Mouse (Mus musculus) gastrocnemius, adult 18-20 months (tissue): ENCODE measurements at regions not wholly inside any gene's neighbourhood (a gene's known extent, or its start where the extent isn't known, plus 50 kb on each side); places are given as distances from the start of the nearest gene placed in this dataset.

Experiments used
- DNase-seq: peaks from one replicate; pipeline ENCODE4 v3.0.0; 2021; ENCODE audit warnings: low spot score

DNA sequence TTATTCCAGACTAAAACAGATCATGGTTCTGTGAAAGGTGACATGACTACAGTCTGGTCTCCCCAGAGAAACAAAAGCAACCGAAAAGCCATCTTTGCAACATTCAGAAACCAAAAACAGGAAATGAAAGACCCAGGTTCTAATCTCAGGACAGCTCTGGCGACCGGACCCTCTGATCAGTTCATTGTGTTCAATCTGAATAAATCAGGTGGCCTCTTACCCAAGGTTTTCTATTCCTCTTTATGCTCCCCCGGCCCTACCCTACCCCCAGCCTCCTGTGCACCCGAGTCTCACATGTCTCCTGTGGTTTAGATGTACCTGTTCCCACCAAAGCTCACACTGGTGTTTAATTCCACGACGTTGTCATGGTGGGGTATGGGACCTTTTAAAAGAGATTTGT, 238.6 kb upstream of the Jmjd1c start:
- no peak for DNase-seq

GRCm38 (mm10) chr10:66861421-66861820, 234.5 kb upstream of the Jmjd1c start:
- no peak for DNase-seq

- no peak for DNase-seq
These were observed 231.6 kb upstream of the Jmjd1c start for GRCm38 (mm10) chr10:66864161-66864862.

DNA sequence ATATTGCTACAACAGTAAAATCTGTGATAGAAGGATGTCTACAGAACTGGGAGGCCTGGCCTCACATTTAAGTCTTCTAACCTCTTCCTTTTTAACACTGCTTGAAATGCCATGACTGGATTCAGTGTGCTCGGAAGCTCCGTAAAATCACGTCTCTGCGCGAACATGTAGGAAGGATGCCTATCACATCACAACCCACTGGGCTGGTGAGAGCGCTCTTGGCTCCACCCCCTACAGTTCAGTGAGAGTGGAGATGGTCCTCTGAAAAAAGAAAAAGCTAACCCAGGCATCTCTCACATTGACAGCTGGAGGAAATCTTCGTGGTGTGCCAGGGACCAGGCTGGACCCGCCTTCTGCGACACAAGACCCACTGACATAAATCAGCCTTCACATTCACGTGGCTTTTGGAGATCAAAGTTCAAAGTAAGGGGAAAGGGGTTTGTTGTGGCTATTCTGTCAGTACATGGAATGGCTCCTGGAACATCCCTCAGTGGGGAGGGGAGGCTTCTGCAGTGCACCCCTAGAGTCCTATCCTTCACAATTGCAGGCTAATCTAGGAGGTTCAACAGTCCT, 230.8 kb upstream of the Jmjd1c start:
- DNase-seq = no peak

DNA sequence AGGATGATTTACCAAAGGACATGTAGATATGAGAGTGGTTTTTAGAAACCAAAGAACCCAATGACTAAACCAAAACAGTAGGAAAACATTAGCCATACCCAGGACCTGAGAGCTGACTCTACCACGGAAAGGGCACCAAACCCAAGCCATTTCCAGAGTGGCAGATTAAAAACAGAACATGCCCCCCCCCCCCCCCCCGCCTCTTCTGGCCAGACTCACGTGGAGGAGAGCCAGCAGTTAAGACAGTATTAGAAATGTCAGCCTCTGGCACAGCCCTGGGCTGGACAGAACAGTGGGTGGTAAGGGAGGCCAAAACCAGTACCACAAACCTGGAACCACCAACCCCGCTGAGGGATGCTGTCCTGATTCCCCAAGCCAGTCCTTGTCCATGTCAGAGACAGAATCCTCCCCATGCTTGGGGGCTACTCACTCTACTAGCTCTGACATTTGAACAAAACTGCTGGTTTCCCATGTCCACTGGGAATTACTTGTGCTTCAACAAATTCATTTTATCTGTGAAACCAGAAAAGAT, 224.7 kb upstream of the Jmjd1c start:
- DNase-seq = no peak

- peak; percentile 12 for DNase-seq
These were observed 224.3 kb upstream of the Jmjd1c start for GRCm38 (mm10) chr10:66871673-66872072.

- DNase-seq = peak; percentile 36
These were observed 222.5 kb upstream of the Jmjd1c start for GRCm38 (mm10) chr10:66873468-66873867.

- peak; percentile 23 for DNase-seq
These were observed 216.9 kb upstream of the Jmjd1c start for GRCm38 (mm10) chr10:66879071-66879470.

DNA sequence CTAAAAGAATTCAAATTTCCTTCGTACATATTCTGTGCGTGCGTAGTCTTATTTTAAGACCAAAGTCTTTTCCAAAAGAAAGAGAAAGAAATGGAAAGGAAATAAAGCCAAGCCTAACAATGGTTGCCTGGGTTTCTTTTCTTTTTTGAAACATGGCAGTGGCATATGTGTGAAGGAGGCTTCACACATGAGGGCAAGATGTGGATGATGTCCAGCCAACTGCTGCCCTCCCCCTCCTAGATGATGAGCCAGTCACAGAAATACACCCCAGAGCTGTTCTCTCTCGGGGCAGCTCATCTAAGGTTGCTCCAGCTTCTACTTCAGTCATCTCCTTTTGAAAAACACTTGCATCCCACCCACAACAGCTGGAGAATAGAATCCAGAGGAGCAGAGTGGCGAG, 213.1 kb upstream of the Jmjd1c start:
- DNase-seq = no peak

DNA sequence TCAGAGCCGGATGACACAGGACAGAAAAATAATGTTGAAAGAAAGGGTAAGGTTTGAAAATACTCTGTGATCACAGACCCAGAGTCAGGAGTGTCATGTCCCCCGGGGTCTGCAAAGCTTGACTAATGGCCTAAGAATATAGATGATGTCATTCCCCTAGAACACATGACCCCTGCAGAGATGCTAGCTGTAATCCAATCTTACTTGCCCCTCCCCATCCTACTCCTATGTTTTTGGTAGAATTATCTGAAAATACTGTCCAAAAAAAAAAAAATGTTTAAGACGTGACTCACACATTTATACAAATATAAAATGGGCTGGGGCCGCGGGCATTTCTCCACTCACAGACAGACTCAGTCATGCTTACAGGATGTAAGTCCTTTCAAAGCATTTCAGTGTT, 210.3 kb upstream of the Jmjd1c start:
- no peak for DNase-seq

- DNase-seq = no peak
These were observed 206.0 kb upstream of the Jmjd1c start for GRCm38 (mm10) chr10:66889786-66890555.

DNA sequence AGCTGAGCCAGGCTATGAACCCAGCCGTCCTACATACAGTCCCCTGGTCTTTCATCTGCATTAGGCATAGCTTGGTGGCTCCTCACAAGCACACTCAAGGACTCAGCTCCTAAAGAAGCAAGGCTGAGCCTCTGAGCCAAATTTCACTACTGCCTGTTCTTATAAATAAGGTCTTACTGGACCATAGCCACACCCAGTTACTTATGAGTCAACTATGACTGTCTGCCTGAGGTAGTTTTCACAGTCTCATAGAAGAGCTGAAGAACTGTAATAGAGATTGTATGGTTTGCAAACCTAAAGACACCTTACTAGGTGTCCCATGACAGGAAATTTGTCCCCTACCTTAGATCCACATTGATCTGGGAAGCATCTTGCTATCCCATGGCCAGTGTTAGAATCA, 204.1 kb upstream of the Jmjd1c start:
- no peak for DNase-seq

DNA sequence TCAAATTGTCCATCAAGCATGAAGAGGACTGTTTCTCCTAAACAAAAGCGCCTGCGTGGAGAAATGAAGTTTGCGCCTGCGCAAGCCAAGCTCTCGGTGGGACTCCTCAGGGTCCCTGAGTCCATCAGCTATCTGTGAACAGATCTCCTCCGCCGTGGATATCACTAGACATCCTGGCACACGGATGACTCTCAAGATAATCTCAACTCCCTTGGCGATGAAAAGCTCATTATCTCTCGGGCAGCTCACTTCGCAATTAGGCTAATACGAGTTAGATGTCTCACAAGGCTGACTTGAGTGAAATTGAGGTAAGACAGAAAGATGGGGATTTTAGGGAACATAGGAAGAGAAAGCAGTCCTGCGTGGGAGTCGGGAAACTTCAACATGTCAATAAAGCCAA, 202.1 kb upstream of the Jmjd1c start:
- no peak for DNase-seq

DNA sequence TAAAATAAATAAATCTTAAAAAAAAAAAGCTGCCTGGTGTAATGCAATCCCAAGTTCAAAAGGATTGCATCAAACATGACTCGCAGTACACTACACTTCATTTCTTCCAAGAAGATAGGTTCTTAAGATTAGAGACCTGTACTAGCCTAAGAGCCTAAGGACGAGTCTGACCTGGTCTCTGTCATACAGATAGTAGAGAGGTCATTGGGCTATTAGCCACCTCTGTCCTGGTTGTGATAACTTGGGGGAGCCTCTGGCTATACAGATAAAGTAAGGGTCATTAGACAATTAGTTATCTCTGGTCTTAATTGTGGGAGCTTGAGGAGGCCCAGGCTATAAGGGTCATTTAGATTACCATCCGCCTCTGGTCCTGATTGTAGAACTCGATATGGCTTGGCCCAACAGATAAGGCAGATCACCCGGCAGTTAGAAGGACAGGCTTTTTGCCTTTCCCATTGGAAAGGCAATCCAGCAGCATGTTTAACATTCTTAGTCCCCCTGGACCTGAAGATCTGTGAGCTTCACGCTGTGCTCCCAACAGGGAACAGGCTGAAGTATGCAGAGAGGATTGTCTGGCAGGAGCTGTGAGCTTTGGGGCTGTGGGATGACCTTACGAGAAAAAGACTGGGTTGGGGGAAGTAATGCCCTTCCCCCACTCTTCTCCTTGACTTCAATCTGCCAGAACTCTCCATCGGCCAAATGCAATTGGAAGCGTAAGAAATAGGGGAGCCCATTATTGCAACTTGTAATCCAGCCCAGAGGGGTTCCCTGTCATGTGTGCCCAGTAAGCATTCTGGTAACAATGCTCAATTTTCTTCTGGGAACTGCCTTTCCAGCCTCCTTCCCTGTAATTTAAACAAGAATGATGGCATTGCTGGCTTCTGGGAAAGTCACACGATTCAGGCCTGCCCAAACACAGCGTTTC, 199.0 kb upstream of the Jmjd1c start:
- DNase-seq = no peak

DNA sequence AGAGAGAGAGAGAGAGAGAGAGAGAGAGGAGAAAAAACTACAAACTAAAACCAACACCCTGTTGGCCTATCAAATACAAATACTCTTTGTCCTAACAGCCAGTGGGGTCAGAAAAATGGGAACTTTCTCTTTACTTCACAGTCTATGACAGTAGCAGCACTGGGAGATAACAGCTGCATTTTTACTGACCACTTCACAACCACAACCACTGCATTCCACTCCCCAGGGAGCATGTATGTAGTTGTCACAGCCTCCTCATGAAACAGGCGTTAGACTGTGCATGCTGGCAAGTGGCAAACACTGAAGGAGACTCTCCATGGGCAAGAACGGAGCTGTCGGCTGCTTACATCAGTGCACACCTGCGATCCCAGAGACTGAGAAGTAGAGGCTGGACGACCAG, 196.2 kb upstream of the Jmjd1c start:
- no peak for DNase-seq

- DNase-seq = no peak
These were observed 195.1 kb upstream of the Jmjd1c start for GRCm38 (mm10) chr10:66900781-66901180.

- no peak for DNase-seq
These were observed 194.1 kb upstream of the Jmjd1c start for GRCm38 (mm10) chr10:66901873-66902272.

- no peak for DNase-seq
These were observed 191.2 kb upstream of the Jmjd1c start for GRCm38 (mm10) chr10:66904552-66905367.

GRCm38 (mm10) chr10:66907842-66908241, 188.1 kb upstream of the Jmjd1c start:
- no peak for DNase-seq

DNA sequence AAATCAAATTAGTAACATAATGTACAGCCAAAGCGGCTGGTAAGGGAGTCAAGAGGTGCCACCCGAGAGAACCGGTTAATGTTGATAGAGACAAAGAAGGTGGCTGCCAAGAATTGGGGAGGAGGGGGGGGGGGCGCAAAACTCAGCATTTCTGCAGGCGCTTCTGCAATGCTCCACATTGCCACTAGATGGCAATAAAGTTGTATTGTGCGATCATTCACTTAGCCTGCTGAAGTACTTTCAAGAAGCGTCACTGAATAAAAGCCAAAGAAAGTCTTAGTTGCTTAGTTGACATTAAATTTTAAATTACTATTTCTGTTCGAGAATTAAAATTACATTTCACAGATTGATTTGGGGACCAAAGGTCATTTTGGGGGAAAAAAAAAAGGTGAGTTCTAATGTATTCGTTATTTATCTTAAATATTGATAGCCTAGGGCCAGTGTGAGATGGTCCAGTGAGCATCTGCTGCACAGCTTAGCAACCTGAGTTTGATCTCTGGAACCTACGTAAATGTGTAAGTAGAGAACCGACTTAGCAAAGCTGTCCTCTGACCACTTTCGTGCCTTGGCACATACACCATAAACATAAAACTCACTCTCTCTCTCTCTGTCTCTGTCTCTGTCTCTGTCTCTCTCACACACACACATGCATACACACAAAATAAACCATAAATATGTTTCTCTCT, 186.6 kb upstream of the Jmjd1c start:
- peak; percentile 62 for DNase-seq
